Mouse (Mus musculus): ENCODE measurements around the gene Rlim. TPM values are rescaled to one million over a fixed set of nuclear protein-coding genes. Genes with fewer than 3 reads are reported as not detected.

Rlim gene
- 10 to 100 TPM; 47.4 to 53.2 TPM for total RNA-seq (2021)

DNA sequence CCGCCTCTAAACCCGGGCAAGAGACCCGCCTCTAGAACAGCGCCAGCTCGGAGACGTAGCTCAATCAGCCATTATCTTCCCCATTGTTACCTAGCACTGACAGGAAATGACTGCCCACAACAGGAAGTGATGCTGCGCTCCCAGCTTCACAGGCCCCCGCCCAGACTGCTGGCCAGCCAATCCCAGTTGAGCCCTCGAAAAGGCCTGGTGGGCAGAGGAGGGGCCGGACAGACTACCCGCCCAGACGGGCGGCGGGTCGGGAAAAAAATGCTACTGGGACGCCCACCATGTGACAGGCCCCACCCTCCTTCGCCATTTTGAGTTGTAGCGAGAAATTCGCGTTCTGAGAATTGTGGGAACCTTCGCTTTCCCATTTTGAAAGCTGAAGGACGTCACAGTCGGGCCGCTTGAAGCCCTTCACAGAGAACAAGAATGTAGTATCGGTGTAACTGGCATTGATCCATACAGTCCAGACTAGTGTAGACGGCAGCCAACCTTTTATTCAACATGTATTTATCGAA, at the start of gene Rlim:
Gene Rlim (minus strand): TSS at position 116 of the 521 bp plus-strand sequence.
- DNase-seq (ENCODE audit: extremely low spot score in 1 of 2, low spot score in 1 of 2): peak in 1 of 2 experiments; percentile 61

GRCm38 (mm10) chrX:104017196-104017595, 36.1 kb upstream of the Rlim start:
- no peak for DNase-seq (ENCODE audit: extremely low spot score in 1 of 2, low spot score in 1 of 2)

- no peak for DNase-seq (ENCODE audit: extremely low spot score in 1 of 2, low spot score in 1 of 2)
Measured at GRCm38 (mm10) chrX:104015048-104015447, 34.0 kb upstream of the Rlim start.

- DNase-seq (ENCODE audit: extremely low spot score in 1 of 2, low spot score in 1 of 2): no peak
Measured at GRCm38 (mm10) chrX:104013318-104013811, 32.3 kb upstream of the Rlim start.

- DNase-seq (ENCODE audit: extremely low spot score in 1 of 2, low spot score in 1 of 2): no peak
Measured at GRCm38 (mm10) chrX:103994741-103995140, 13.7 kb upstream of the Rlim start.

DNA sequence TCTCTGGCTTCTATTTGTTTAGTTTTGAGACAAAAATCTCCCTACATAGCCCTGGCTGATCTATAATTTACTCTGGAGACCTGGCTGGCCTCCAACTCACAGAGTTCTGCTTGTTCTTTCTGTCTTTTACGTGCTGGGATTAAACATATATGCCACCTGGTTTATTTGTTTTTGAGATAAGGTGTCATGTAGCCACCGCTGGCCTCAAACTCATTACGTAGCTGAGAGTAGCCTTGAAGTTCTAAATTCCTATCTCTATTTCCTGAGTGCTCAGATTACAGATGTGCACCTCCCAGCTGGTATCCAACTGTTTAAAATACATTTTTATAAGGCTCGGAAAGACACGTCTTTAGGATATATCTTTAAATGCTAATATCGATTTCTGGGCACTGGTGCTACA, 12.8 kb upstream of the Rlim start:
- DNase-seq (ENCODE audit: extremely low spot score in 1 of 2, low spot score in 1 of 2): no peak

DNA sequence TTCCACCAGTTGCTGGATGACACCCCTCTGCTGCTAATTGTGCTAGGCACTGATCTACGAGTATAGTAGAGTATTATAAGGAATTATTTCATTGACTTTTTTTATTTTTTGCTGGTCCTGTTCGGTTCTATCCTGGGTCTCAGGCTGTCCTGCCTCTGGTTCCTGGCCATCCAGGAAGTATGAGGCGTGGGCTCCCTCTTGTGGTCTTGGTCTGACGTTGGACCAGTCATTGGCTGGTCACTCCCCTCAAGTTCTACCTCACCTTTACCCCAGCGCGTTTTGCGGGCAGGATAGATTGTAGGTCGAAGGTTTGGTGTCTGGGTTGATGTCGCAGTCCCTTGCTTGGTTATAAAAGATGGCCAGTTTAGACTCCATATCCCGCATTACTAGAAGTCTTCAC, 10.6 kb upstream of the Rlim start:
- DNase-seq (ENCODE audit: extremely low spot score in 1 of 2, low spot score in 1 of 2): no peak

- DNase-seq (ENCODE audit: extremely low spot score in 1 of 2, low spot score in 1 of 2): no peak
Measured at GRCm38 (mm10) chrX:103990392-103990791, 9.3 kb upstream of the Rlim start.

- no peak for DNase-seq (ENCODE audit: extremely low spot score in 1 of 2, low spot score in 1 of 2)
Measured at GRCm38 (mm10) chrX:103987215-103987964, 6.3 kb upstream of the Rlim start.

GRCm38 (mm10) chrX:103986159-103986558, 5.1 kb upstream of the Rlim start:
- DNase-seq (ENCODE audit: extremely low spot score in 1 of 2, low spot score in 1 of 2): no peak

DNA sequence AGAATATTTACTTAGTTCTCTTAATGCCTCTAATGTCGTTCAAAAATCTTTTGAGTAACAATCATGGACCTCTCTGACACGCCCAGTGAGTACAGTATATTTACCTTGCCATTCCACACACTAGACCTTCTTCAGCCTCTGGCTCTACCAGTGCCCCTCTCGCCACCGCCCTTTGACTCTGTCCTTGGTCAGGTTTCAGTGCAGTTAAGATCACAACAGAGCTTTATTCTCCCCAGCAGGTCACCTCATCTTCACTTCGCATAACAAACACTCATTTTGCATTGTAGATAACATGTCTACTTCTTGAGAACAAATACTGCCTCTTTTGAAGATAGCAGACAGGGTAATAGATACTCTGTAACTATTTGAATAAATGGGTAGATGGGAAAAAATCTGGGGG, 3.9 kb upstream of the Rlim start:
- no peak for DNase-seq (ENCODE audit: extremely low spot score in 1 of 2, low spot score in 1 of 2)

- DNase-seq (ENCODE audit: extremely low spot score in 1 of 2, low spot score in 1 of 2): no peak
Measured at GRCm38 (mm10) chrX:103981806-103982205, 722 bp upstream of the Rlim start.

GRCm38 (mm10) chrX:103980590-103981168, 405 bp downstream of the Rlim start:
- peak in 1 of 2 experiments; percentile 48 for DNase-seq (ENCODE audit: extremely low spot score in 1 of 2, low spot score in 1 of 2)

- DNase-seq (ENCODE audit: extremely low spot score in 1 of 2, low spot score in 1 of 2): no peak
Measured at GRCm38 (mm10) chrX:103980036-103980435, 1.0 kb downstream of the Rlim start.

- DNase-seq (ENCODE audit: extremely low spot score in 1 of 2, low spot score in 1 of 2): no peak
Measured at GRCm38 (mm10) chrX:103939701-103940100, 41.4 kb downstream of the Rlim start.

- DNase-seq (ENCODE audit: extremely low spot score in 1 of 2, low spot score in 1 of 2): peak in 1 of 2 experiments; percentile 43
Measured at GRCm38 (mm10) chrX:103937333-103937732, 43.8 kb downstream of the Rlim start.

DNA sequence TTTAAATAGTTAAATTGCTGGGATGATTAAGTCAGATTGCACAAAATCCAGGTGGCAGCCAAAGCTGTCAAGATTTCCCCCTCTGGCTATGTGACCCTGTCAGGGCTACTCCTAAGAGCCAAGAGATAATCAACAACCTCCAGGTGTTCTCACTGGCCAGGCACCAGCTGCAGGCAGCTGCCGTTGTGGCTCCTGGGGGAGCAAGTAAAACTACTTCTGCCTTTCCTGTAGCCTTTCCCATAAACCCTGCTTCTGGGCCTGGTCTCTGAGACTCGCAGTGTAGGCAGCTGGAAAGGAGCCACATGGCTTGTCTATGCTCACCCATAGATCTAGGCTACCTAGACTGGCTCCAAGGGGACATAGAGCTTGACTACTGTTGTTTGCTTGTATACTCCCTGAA, 58.6 kb downstream of the Rlim start:
- no peak for DNase-seq (ENCODE audit: extremely low spot score in 1 of 2, low spot score in 1 of 2)

GRCm38 (mm10) chrX:103918954-103919353, 62.1 kb downstream of the Rlim start:
- DNase-seq (ENCODE audit: extremely low spot score in 1 of 2, low spot score in 1 of 2): no peak

- peak; percentile 30 to 65 for DNase-seq (ENCODE audit: extremely low spot score in 1 of 2, low spot score in 1 of 2)
Measured at GRCm38 (mm10) chrX:103914790-103915189, 66.3 kb downstream of the Rlim start.
